8 mouse cellular contexts compared by ENCODE assay signal in genomic region chr19:8838041-8838730, GRCm38 (mm10). TPM values are rescaled to one million over a fixed set of nuclear protein-coding genes. Genes with fewer than 3 reads are reported as not detected.
A peak's percentile ranks its signal among the peaks of the same experiment; 100 is the strongest.
DNase-seq lines count a peak whose midpoint lies in the region; ATAC-seq and TF ChIP-seq lines count a peak whose summit lies in the region.

No protein-coding gene starts in this region.

- no peaks in the 10 kb centered on the region for H3K9me3 ChIP-seq in heart, postnatal 0 days (replicated peaks; ENCODE audit: control insufficient read depth, low read length)

- 17% methylated on average over 15 of the region's 15 CpGs for WGBS in heart, postnatal 0 days
- 33% methylated on average over 15 of the region's 15 CpGs for WGBS in macrophage (ENCODE audit: missing documents)

- peaks cover 27% of the 10 kb centered on the region for H3K36me3 ChIP-seq in heart, postnatal 0 days (replicated peaks; ENCODE audit: control insufficient read depth, insufficient read depth, low read length)
- H3K36me3 ChIP-seq in macrophage (ENCODE audit: inconsistent target): peaks cover 8% of the 10 kb centered on the region; the same call in 1 of the 2 replicates
- H3K36me3 ChIP-seq in testis, adult 2 months (ENCODE audit: control insufficient read depth, insufficient read depth, low read length): peaks cover 2% of the 10 kb centered on the region; the same call in 1 of the 2 replicates

- H3K27ac ChIP-seq in heart, postnatal 0 days (ENCODE audit: low read depth): peak overlapping the region; percentile 94
- peak overlapping the region; percentile 34; the same call in 1 of the 2 replicates for H3K27ac ChIP-seq in macrophage
- H3K27ac ChIP-seq in testis, adult 2 months (ENCODE audit: control insufficient read depth, insufficient read depth, low read depth, low read length): peak overlapping the region; percentile 92

- H3K4me1 ChIP-seq in heart, postnatal 0 days (ENCODE audit: control insufficient read depth, insufficient read depth): peaks cover 22% of the 10 kb centered on the region
- H3K4me1 ChIP-seq in testis, adult 2 months (ENCODE audit: control insufficient read depth, insufficient read depth, low read length): peaks cover 18% of the 10 kb centered on the region

- H3K9ac ChIP-seq in heart, postnatal 0 days (replicated peaks; ENCODE audit: low read depth, low read length): peak overlapping the region; percentile 74

- peaks cover 17% of the 10 kb centered on the region; the same call in 1 of the 2 replicates for H3K79me2 ChIP-seq in macrophage (ENCODE audit: inconsistent target)

- TF ChIP-seq EP300 in heart, postnatal 0 days (IDR thresholded peaks at IDR 0.05; ENCODE audit: low read depth): no peak

- ATAC-seq in heart, postnatal 0 days (ENCODE audit: insufficient read depth, low read depth): no peak

- peak; percentile 27 to 66 for DNase-seq in spleen, postnatal 4 days (ENCODE audit: low spot score in 2 of 2)
- no peak for DNase-seq in spleen, postnatal 14 days (ENCODE audit: low spot score in 2 of 2)
- peak; percentile 77 to 84 for DNase-seq in cerebellum, postnatal 10 days
- no peak for DNase-seq in heart, postnatal 0 days (ENCODE audit: low spot score)
- peak; percentile 82 for DNase-seq in kidney, postnatal 14 days
- DNase-seq in ovary, postnatal 10 days (ENCODE audit: low spot score): no peak

- TF ChIP-seq CTCF in heart, postnatal 0 days (IDR thresholded peaks at IDR 0.05; ENCODE audit: low read depth): no peak
- TF ChIP-seq CTCF in testis, adult 2 months (IDR thresholded peaks at IDR 0.05; ENCODE audit: control insufficient read depth, insufficient read depth, insufficient replicate concordance, low read depth, low read length): no peak

- H3K27me3 ChIP-seq in heart, postnatal 0 days (ENCODE audit: control insufficient read depth, insufficient read depth, low read length): no peaks in the 10 kb centered on the region
- no peaks in the 10 kb centered on the region for H3K27me3 ChIP-seq in testis, adult 2 months (ENCODE audit: control insufficient read depth, insufficient read depth, low read length)

- peak overlapping the region; percentile 59 for H3K4me3 ChIP-seq in heart, postnatal 0 days (ENCODE audit: low read depth, low read length)
- peak overlapping the region; percentile 39 for H3K4me3 ChIP-seq in macrophage (ENCODE audit: inconsistent target)
- H3K4me3 ChIP-seq in testis, adult 2 months (ENCODE audit: control insufficient read depth, low read depth, low read length): peak overlapping the region; percentile 93

- no peak for TF ChIP-seq POLR2A in testis, adult 2 months (IDR thresholded peaks at IDR 0.05; ENCODE audit: control insufficient read depth, low read depth, low read length)

- H3K4me2 ChIP-seq in heart, postnatal 0 days (ENCODE audit: low read depth, low read length): peak overlapping the region; percentile 97

RNA-seq across cellular contexts. Expression of gene Gng3, which starts 0.8 kb away (rescaled TPM):
- total RNA-seq in heart, postnatal 0 days (2014; rRNA removed; ENCODE audit: low replicate concordance): not detected in 2 replicates
- 0.29 and 0.48 TPM in 2 replicates for polyA plus RNA-seq in heart, postnatal 0 days (2015; fragmentation: Nextera tagmentation; extraction: Ambion mirVana)
- total RNA-seq in macrophage (2018; cell fraction: chromatin; rRNA removed): under 1 TPM in 2 of 26 experiments, not detected in 24; 0.33 to 0.43 TPM
- under 1 TPM in 2 of 26 experiments, not detected in 24; 0.09 to 0.10 TPM for total RNA-seq in macrophage (2018; cell fraction: cytosol; rRNA removed)
- total RNA-seq in macrophage (2018; cell fraction: nucleus; rRNA removed): under 1 TPM in 5 of 26 experiments, not detected in 21; 0.23 to 0.58 (median 0.33) TPM
- not detected in 3 replicates for polyA plus RNA-seq in macrophage (2018)
- 2.0 and 2.4 TPM in 2 replicates for polyA plus RNA-seq in testis, adult 2 months (2012; rRNA removed)

RNA-seq across cellular contexts. Expression of gene Bscl2, which starts 0.9 kb away (rescaled TPM):
- total RNA-seq in heart, postnatal 0 days (2014; rRNA removed; ENCODE audit: low replicate concordance): 34.7 and 54.2 TPM in 2 replicates
- polyA plus RNA-seq in heart, postnatal 0 days (2015; fragmentation: Nextera tagmentation; extraction: Ambion mirVana): 32.1 and 33.3 TPM in 2 replicates
- 10 to 100 TPM in 24 of 26 experiments, 1 to 10 TPM in 2; 8.7 to 57.3 (median 25.0) TPM for total RNA-seq in macrophage (2018; cell fraction: chromatin; rRNA removed)
- 100 to 1,000 TPM in 6 of 26 experiments, 10 to 100 TPM in 20; 63.2 to 119 (median 80.1) TPM for total RNA-seq in macrophage (2018; cell fraction: cytosol; rRNA removed)
- total RNA-seq in macrophage (2018; cell fraction: nucleus; rRNA removed): 10 to 100 TPM; 22.3 to 69.1 (median 42.1) TPM
- polyA plus RNA-seq in macrophage (2018): 72.1 to 121 TPM (median 102 TPM) in 3 replicates
- 743 and 750 TPM in 2 replicates for polyA plus RNA-seq in testis, adult 2 months (2012; rRNA removed)

RNA-seq across cellular contexts. Expression of gene AC129217.1, which starts 8.6 kb away (rescaled TPM):
- 7.0 TPM in 1 of 2 replicates, not detected in the other for total RNA-seq in heart, postnatal 0 days (2014; rRNA removed; ENCODE audit: low replicate concordance)
- polyA plus RNA-seq in heart, postnatal 0 days (2015; fragmentation: Nextera tagmentation; extraction: Ambion mirVana): not detected in 2 replicates
- total RNA-seq in macrophage (2018; cell fraction: chromatin; rRNA removed): 10 to 100 TPM in 1 of 26 experiments, 1 to 10 TPM in 9, not detected in 16; 2.4 to 11.6 (median 4.0) TPM
- total RNA-seq in macrophage (2018; cell fraction: cytosol; rRNA removed): 1 to 10 TPM in 12 of 26 experiments, not detected in 14; 1.3 to 9.4 (median 2.9) TPM
- total RNA-seq in macrophage (2018; cell fraction: nucleus; rRNA removed): 1 to 10 TPM in 6 of 26 experiments, not detected in 20; 1.3 to 2.8 (median 1.9) TPM
- polyA plus RNA-seq in macrophage (2018): 44.3 TPM in 1 of 3 replicates, not detected in the others
- 0.64 and 1.9 TPM in 2 replicates for polyA plus RNA-seq in testis, adult 2 months (2012; rRNA removed)

RNA-seq across cellular contexts. Expression of gene Lrrn4cl, which starts 12.4 kb away (rescaled TPM):
- total RNA-seq in heart, postnatal 0 days (2014; rRNA removed; ENCODE audit: low replicate concordance): 5.8 and 8.4 TPM in 2 replicates
- 1.5 and 1.8 TPM in 2 replicates for polyA plus RNA-seq in heart, postnatal 0 days (2015; fragmentation: Nextera tagmentation; extraction: Ambion mirVana)
- total RNA-seq in macrophage (2018; cell fraction: chromatin; rRNA removed): 1 to 10 TPM in 2 of 26 experiments, under 1 TPM in 6, not detected in 18; 0.29 to 1.9 (median 0.50) TPM
- under 1 TPM in 9 of 26 experiments, not detected in 17; 0.03 to 0.10 (median 0.06) TPM for total RNA-seq in macrophage (2018; cell fraction: cytosol; rRNA removed)
- total RNA-seq in macrophage (2018; cell fraction: nucleus; rRNA removed): 1 to 10 TPM in 2 of 26 experiments, under 1 TPM in 5, not detected in 19; 0.20 to 2.1 (median 0.44) TPM
- 0.09 to 0.10 TPM in 2 of 3 replicates, not detected in the other for polyA plus RNA-seq in macrophage (2018)
- polyA plus RNA-seq in testis, adult 2 months (2012; rRNA removed): 0.37 and 0.40 TPM in 2 replicates

RNA-seq across cellular contexts. Expression of gene Hnrnpul2, which starts 18.4 kb away (rescaled TPM):
- 7.1 and 12.6 TPM in 2 replicates for total RNA-seq in heart, postnatal 0 days (2014; rRNA removed; ENCODE audit: low replicate concordance)
- 2.5 and 2.6 TPM in 2 replicates for polyA plus RNA-seq in heart, postnatal 0 days (2015; fragmentation: Nextera tagmentation; extraction: Ambion mirVana)
- total RNA-seq in macrophage (2018; cell fraction: chromatin; rRNA removed): 100 to 1,000 TPM in 16 of 26 experiments, 10 to 100 TPM in 10; 43.1 to 200 (median 123) TPM
- total RNA-seq in macrophage (2018; cell fraction: cytosol; rRNA removed): 100 to 1,000 TPM in 1 of 26 experiments, 10 to 100 TPM in 25; 60.4 to 102 (median 80.2) TPM
- total RNA-seq in macrophage (2018; cell fraction: nucleus; rRNA removed): 100 to 1,000 TPM in 15 of 26 experiments, 10 to 100 TPM in 11; 61.1 to 164 (median 118) TPM
- 74.0 to 130 TPM (median 81.5 TPM) in 3 replicates for polyA plus RNA-seq in macrophage (2018)
- polyA plus RNA-seq in testis, adult 2 months (2012; rRNA removed): 12.9 and 14.9 TPM in 2 replicates

Comparison
In these comparisons a context has a peak if more than half of its experiments do, and no peak if none do; other contexts are left out.
1. DNase-seq: peak in spleen, postnatal 4 days (2 of 2), cerebellum, postnatal 10 days (2 of 2) and kidney, postnatal 14 days (single experiment); none in spleen, postnatal 14 days (0 of 2), heart, postnatal 0 days (single experiment) and ovary, postnatal 10 days (single experiment).
2. H3K27ac ChIP-seq: peak in every context shown above with its lines; median percentile 94 in heart, postnatal 0 days; 92 in testis, adult 2 months; 34 in macrophage.
3. H3K4me3 ChIP-seq: peak in every context shown above with its lines; median percentile 93 in testis, adult 2 months; 59 in heart, postnatal 0 days; 39 in macrophage.